Mouse (Mus musculus) layer of hippocampus, adult 11-12 months (tissue): Measurements from ENCODE around the gene Ppp1r14a.

Experiments used
- DNase-seq: peaks from one replicate; pipeline ENCODE4 v3.0.0; 2022; ENCODE audit warnings: low spot score

Gene Ppp1r14a

GRCm38 (mm10) chr7:29334156-29334555, 45.0 kb downstream of the Ppp1r14a start:
- DNase-seq, result no peak

GRCm38 (mm10) chr7:29335276-29335675, 46.2 kb downstream of the Ppp1r14a start:
- no peak for DNase-seq

- no peak for DNase-seq
Measured at GRCm38 (mm10) chr7:29335841-29336671, 46.9 kb downstream of the Ppp1r14a start.

- DNase-seq, result no peak
Measured at GRCm38 (mm10) chr7:29336795-29337319, 47.7 kb downstream of the Ppp1r14a start.

DNA sequence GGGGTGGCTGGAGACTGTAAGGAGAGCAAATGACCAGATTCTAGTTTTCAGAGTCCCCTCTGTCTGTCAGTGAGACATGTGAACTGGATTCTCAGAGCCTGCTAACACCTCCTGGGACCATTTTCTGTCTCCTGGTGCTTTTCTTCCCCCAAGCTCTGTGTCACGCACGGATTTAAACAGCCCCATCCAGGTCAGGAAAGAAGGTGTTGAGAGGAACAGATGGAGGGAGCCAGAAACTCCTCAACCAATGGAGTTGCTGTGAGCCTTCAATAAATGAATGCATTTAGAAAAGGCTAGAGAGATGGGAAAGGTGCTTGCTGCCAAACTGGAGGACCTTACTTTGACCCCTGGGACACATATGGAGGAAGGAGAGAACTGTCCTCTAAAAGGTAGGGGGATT, 48.7 kb downstream of the Ppp1r14a start:
- no peak for DNase-seq

DNA sequence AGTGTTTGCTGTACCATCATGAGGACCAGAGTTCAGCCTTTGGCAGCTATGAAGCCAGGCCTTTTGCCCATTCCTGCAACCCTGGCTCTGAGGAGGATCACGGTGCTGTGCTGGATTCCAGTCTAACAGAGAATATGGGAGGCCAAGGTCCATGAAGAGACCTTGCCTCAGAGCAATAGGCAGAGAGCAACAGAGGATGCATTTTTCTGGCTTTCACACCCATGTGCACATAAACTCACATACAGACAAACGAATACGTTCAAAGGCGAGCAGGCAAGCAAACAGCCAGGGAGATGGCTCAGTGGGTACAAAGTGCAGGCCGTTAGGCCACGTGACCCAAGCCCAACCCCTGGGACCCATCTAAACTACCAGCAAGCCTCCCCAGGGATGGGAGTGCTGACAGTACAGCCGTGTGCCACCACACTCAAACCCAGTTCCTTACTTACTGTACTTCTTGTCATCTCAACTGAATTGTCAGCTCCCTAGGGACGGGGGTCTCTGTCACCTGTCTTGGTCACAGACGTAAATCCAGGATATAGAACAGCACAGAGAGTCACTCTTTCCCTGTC, 49.3 kb downstream of the Ppp1r14a start:
- no peak for DNase-seq

DNA sequence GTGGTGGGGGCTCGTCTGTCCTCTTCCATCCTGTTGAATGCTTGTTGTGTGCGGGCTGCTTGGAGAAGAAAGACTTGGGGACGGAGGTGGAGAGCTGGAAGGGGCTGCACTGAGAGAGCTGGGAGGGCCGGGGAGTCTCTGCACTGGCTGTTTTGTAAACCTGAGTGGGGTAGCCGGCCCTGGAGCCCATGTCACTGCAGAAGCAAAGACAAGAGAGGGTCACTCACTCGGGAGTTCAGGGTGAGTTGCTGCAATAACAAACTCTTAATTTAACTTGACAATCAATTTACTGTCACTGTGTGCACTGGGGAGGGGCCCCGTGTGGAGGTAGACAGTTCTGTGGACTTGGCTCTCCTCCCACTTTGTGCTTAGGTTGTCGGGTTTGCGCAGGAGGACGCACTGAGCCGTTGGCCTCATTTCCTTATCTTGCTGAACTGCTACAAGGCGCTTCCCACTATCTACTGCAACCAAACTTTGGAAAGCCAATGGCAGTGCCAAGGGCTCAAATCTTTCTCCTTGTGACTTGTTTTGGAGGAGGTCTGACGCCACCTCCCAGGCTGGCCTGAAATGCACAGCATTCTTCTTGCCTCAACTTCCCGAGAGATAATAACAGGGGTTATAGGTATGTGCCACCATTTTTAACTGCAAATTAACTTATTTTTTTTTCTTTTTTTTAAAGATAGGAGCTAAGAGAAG, 50.0 kb downstream of the Ppp1r14a start:
- DNase-seq, result no peak

GRCm38 (mm10) chr7:29340247-29340646, 51.1 kb downstream of the Ppp1r14a start:
- no peak for DNase-seq

DNA sequence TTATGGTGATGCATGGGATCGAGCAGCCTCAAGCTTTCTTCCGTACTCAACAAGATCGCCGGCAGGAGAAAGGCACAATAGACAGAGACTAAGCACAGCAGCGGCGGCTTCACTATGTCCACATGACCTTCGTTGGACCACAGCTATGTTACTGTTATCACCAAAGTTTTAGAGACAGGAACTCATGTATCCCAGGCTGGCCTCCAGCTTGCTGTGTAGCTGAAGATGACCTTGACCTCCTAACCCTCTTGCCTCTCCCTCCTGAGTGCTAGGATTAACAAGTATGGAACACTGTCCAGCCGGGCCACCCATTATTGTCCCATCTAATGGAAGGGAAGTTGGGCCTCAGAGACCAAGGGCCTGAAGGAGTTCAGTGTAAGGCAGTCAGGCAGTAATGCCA, 51.7 kb downstream of the Ppp1r14a start:
- DNase-seq, result no peak

- DNase-seq, result no peak
Measured at GRCm38 (mm10) chr7:29341722-29342121, 52.6 kb downstream of the Ppp1r14a start.

DNA sequence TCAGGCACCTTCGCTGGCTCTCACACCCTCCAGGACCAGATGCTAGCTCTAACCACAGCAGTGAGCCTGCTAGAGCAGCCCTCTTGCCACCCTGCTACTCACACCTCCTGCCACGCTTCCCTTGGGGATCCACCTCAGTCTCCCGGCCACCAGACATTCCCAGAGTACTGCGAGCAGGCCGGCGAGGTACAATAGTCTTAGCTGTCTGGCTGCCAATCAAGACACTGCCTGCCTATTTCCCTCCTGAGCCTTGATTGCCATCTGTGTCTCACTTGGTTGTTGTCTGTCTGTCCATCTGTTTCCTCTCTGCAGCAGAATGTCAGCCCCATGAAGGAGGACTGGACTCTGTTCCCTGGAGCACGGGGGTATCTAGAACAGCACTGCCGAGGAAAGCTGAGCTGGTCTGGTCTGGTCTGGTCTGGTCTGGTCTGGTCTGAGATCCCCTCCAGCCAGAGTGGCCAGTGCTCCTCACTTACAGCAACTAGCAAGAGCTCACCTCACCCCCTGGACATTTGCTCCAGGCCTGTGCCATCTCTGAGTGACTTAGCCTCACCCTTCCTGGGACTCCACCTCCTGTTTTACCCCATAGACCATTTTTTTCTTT, 53.5 kb downstream of the Ppp1r14a start:
- DNase-seq, result peak; percentile 55
